Mouse (Mus musculus) kidney, adult 2 months (tissue): ENCODE measurements around the gene Drd1. TPM values are rescaled to one million over a fixed set of nuclear protein-coding genes. Genes with fewer than 3 reads are reported as not detected.

Experiments
- DNase-seq: peaks from one replicate; pipeline ENCODE4 v3.0.0; 2021
- H3K27ac ChIP-seq: fragments of 200-500 bp; 2 replicates; pipeline ENCODE4 v1.5.1; 2012; ENCODE audit warnings: low read depth, low read length, control low read depth, inconsistent platforms; ENCODE audit not compliant: insufficient read depth
- H3K27me3 ChIP-seq: fragments of 200-500 bp; replicated peaks from 2 replicates; pipeline ENCODE4 v1.6.1; 2012; ENCODE audit warnings: mild to moderate bottlenecking, moderate library complexity, low read length, inconsistent platforms; ENCODE audit not compliant: control insufficient read depth, insufficient read depth
- H3K36me3 ChIP-seq: fragments of 200-500 bp; 2 replicates; pipeline ENCODE4 v1.6.1; 2012; ENCODE audit warnings: mild to moderate bottlenecking, moderate library complexity, low read length, inconsistent platforms; ENCODE audit not compliant: control insufficient read depth, insufficient read depth
- H3K4me1 ChIP-seq: fragments of 200-500 bp; 2 replicates; pipeline ENCODE4 v1.6.1; 2011; ENCODE audit warnings: low read length; ENCODE audit not compliant: control insufficient read depth, insufficient read depth
- H3K4me3 ChIP-seq: fragments of 200-500 bp; 2 replicates; pipeline ENCODE4 v1.5.1; 2011; ENCODE audit warnings: mild to moderate bottlenecking, low read depth, low read length, control low read depth; ENCODE audit not compliant: insufficient read depth
- CTCF ChIP-seq: fragments of 200-500 bp; conservative IDR thresholded peaks from 2 replicates; pipeline ENCODE4 v1.5.1; 2011; ENCODE audit warnings: low read depth, mild to moderate bottlenecking, control low read depth, low read length, moderate library complexity, mixed read lengths; ENCODE audit not compliant: insufficient read depth, insufficient read length
- POLR2A ChIP-seq: fragments of 200-500 bp; IDR thresholded peaks from one replicate; pipeline ENCODE4 v1.6.1; 2011; ENCODE audit warnings: low read depth, low read length, control low read depth
- WGBS: fragments of 180-500 bp; shearing (Covaris S2); methylation state at CpG from one replicate; pipeline ENCODE4 v1.1.7; 2018; 5-methylcytosine and 5-hydroxymethylcytosine counted together
- polyA plus RNA-seq: library from polyadenylated mRNA; depleted of rRNA; stranded (reverse); fragments of >200 nt; gene quantifications from 2 replicates; pipeline ENCODE4 v1.2.3, GENCODE M21; 2012

Gene Drd1
- polyA plus RNA-seq, 1 experiment: 0.02 TPM

- 70% methylated on average over 1 of the region's 1 CpGs for WGBS
- H3K27ac ChIP-seq: no peak overlapping the region
Observed at GRCm38 (mm10) chr13:54080785-54081184, 25.3 kb upstream of the Drd1 start.

GRCm38 (mm10) chr13:54079782-54080759 lies 24.6 kb upstream of the Drd1 start:
- Histone ChIP-seq H3K4me3 (no peak overlapping the region), H3K4me1 (peaks cover 36% of the 10 kb centered on the region), H3K36me3 (no peaks in the 10 kb centered on the region), H3K27ac (peak overlapping the region; percentile 66), H3K27me3 (no peaks in the 10 kb centered on the region)
- peak; percentile 77 for DNase-seq
- TF ChIP-seq CTCF: no peak
- TF ChIP-seq POLR2A: no peak
- WGBS: 46% methylated on average over 12 of the region's 12 CpGs

More at GRCm38 (mm10) chr13:54080785-54081184, 25.3 kb upstream of the Drd1 start:
- Histone ChIP-seq H3K4me1 (peaks cover 33% of the 10 kb centered on the region), H3K4me3 (no peak overlapping the region), H3K27me3 (no peaks in the 10 kb centered on the region), H3K36me3 (no peaks in the 10 kb centered on the region)
- TF ChIP-seq CTCF: no peak
- no peak for TF ChIP-seq POLR2A
- no peak for DNase-seq

- DNase-seq: peak; percentile 54
- H3K4me3 ChIP-seq: no peak overlapping the region
- no peaks in the 10 kb centered on the region for H3K27me3 ChIP-seq
- WGBS: 49% methylated on average over 11 of the region's 11 CpGs
- H3K27ac ChIP-seq: peak overlapping the region; percentile 95
- peaks cover 34% of the 10 kb centered on the region for H3K4me1 ChIP-seq
- no peaks in the 10 kb centered on the region for H3K36me3 ChIP-seq
- TF ChIP-seq POLR2A (no peak), CTCF (no peak)
Observed at GRCm38 (mm10) chr13:54077470-54078174, 22.1 kb upstream of the Drd1 start.

GRCm38 (mm10) chr13:54076762-54077460 lies 21.4 kb upstream of the Drd1 start:
- Histone ChIP-seq H3K36me3 (no peaks in the 10 kb centered on the region), H3K4me1 (peaks cover 33% of the 10 kb centered on the region), H3K4me3 (no peak overlapping the region), H3K27ac (peak overlapping the region; percentile 95), H3K27me3 (no peaks in the 10 kb centered on the region)
- WGBS: 58% methylated on average over 11 of the region's 11 CpGs
- peak; percentile 91 for DNase-seq
- no peak for TF ChIP-seq POLR2A
- TF ChIP-seq CTCF: no peak

GRCm38 (mm10) chr13:54076051-54076450 lies 20.5 kb upstream of the Drd1 start:
- H3K27me3 ChIP-seq: no peaks in the 10 kb centered on the region
- WGBS: 82% methylated on average over 6 of the region's 6 CpGs
- TF ChIP-seq CTCF (no peak), POLR2A (no peak)
- peak; percentile 7 for DNase-seq
- peaks cover 33% of the 10 kb centered on the region for H3K4me1 ChIP-seq
- H3K36me3 ChIP-seq: no peaks in the 10 kb centered on the region
- no peak overlapping the region for H3K4me3 ChIP-seq
- 0 out of 2 replicates have a peak overlapping the region, but pooled peaks have one; percentile 84 for H3K27ac ChIP-seq

- H3K36me3 ChIP-seq: no peaks in the 10 kb centered on the region
- peaks cover 32% of the 10 kb centered on the region for H3K4me1 ChIP-seq
- no peak for TF ChIP-seq CTCF
- no peak for TF ChIP-seq POLR2A
- H3K27me3 ChIP-seq: no peaks in the 10 kb centered on the region
- DNase-seq: peak; percentile 31
- H3K27ac ChIP-seq: no peak overlapping the region
- 87% methylated on average over 2 of the region's 2 CpGs for WGBS
- H3K4me3 ChIP-seq: no peak overlapping the region
Observed at GRCm38 (mm10) chr13:54075416-54075815, 19.9 kb upstream of the Drd1 start.
